Mouse (Mus musculus): Measurements from ENCODE around the gene Comp. TPM values are rescaled to one million over a fixed set of nuclear protein-coding genes. Genes with fewer than 3 reads are reported as not detected.

The Comp gene
- polyA plus RNA-seq, 1 experiment from 2014 or later: 0.43 TPM

GRCm38 (mm10) chr8:70410281-70410680 lies 36.9 kb downstream of the Comp start:
- Histone ChIP-seq H3K36me3 (peaks cover 3% of the 10 kb centered on the region; the same call in 1 of the 2 replicates), H3K27me3 (ENCODE audit: insufficient read depth, poor library complexity, severe bottlenecking) (no peaks in the 10 kb centered on the region), H3K27ac (no peak overlapping the region), H3K4me3 (no peak overlapping the region), H3K9me3 (no peaks in the 10 kb centered on the region), H3K4me1 (peaks cover 41% of the 10 kb centered on the region)
- WGBS: 89% methylated on average over 5 of the region's 5 CpGs
- DNase-seq (ENCODE audit: low spot score): no peak

DNA sequence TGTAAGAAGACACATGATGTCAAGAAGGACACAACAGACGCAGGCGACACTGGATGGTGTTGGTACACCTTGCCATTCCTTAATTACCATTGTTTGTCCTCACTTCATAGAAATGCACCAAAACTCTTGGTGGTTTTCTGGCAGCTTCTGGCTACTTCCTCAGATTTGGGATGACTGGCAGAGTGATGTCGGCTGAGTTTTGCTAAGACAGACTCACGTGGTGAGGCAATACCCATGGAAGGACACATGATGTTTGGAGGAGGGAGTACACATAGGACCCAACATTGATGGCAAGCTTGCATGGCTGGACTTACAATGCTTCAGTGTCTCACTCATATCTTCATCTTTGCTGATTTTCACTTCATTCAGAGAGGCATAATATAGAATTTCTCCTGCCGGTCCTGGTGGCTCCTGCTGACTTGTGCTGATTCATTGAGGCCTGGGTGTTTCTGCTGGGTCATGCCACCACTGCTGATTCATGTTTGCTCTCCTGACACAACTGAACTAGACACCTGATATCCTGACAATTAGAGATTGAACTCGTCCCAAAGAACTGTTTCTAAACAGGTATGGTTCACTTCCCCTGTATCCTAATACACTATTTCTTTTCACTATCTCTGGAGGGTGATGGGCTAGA lies 41.1 kb downstream of the Comp start:
- peaks cover 40% of the 10 kb centered on the region for H3K4me1 ChIP-seq
- H3K27me3 ChIP-seq (ENCODE audit: insufficient read depth, poor library complexity, severe bottlenecking): no peaks in the 10 kb centered on the region
- H3K27ac ChIP-seq: no peak overlapping the region
- no peak for DNase-seq (ENCODE audit: low spot score)
- 83% methylated on average over 6 of the region's 6 CpGs for WGBS
- no peaks in the 10 kb centered on the region for H3K9me3 ChIP-seq
- no peak overlapping the region for H3K4me3 ChIP-seq
- peaks cover 3% of the 10 kb centered on the region; the same call in 1 of the 2 replicates for H3K36me3 ChIP-seq

- H3K27me3 ChIP-seq (ENCODE audit: insufficient read depth, poor library complexity, severe bottlenecking): no peaks in the 10 kb centered on the region
- H3K9me3 ChIP-seq: no peaks in the 10 kb centered on the region
- DNase-seq (ENCODE audit: low spot score): no peak
- H3K4me3 ChIP-seq: no peak overlapping the region
- WGBS: 74% methylated on average over 8 of the region's 8 CpGs
- H3K36me3 ChIP-seq: peaks cover 3% of the 10 kb centered on the region; the same call in 1 of the 2 replicates
- 0 out of 2 replicates have a peak overlapping the region, but pooled peaks have one; percentile 3 for H3K27ac ChIP-seq
- H3K4me1 ChIP-seq: peaks cover 51% of the 10 kb centered on the region
These were observed 42.4 kb downstream of the Comp start for GRCm38 (mm10) chr8:70415540-70416451.

GRCm38 (mm10) chr8:70416941-70417340 lies 43.6 kb downstream of the Comp start:
- H3K36me3 ChIP-seq: peaks cover 3% of the 10 kb centered on the region; the same call in 1 of the 2 replicates
- 31% methylated on average over 6 of the region's 6 CpGs for WGBS
- no peak for DNase-seq (ENCODE audit: low spot score)
- H3K9me3 ChIP-seq: no peaks in the 10 kb centered on the region
- no peaks in the 10 kb centered on the region for H3K27me3 ChIP-seq (ENCODE audit: insufficient read depth, poor library complexity, severe bottlenecking)
- H3K4me1 ChIP-seq: peaks cover 61% of the 10 kb centered on the region
- H3K27ac ChIP-seq: 0 out of 2 replicates have a peak overlapping the region, but pooled peaks have one; percentile 42
- H3K4me3 ChIP-seq: no peak overlapping the region

DNA sequence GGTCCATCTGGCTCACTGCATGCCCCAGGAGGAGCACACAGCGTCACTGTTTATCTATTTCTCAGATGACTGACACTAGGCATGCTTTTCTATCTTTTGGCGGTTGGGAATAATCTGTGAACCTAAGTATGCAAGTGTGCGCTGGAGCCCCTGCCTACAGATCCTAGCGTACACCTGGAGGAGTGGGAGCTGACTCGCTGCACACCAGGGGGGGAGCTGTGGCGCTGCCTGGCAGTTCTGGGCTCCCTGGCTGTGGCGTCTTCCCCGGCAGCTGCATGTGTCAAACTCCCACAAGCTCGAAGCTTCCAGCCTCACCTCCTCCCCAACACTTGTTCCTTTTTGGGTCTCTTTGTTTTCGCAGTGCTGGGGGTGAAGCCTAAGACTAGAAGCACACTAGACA lies 44.6 kb downstream of the Comp start:
- Histone ChIP-seq H3K27ac (no peak overlapping the region), H3K9me3 (no peaks in the 10 kb centered on the region), H3K4me1 (peaks cover 68% of the 10 kb centered on the region), H3K27me3 (ENCODE audit: insufficient read depth, poor library complexity, severe bottlenecking) (no peaks in the 10 kb centered on the region), H3K4me3 (no peak overlapping the region), H3K36me3 (peaks cover 3% of the 10 kb centered on the region; the same call in 1 of the 2 replicates)
- no peak for DNase-seq (ENCODE audit: low spot score)
- 37% methylated on average over 10 of the region's 10 CpGs for WGBS

- no peak overlapping the region for H3K4me3 ChIP-seq
- no peaks in the 10 kb centered on the region for H3K27me3 ChIP-seq (ENCODE audit: insufficient read depth, poor library complexity, severe bottlenecking)
- peak overlapping the region; percentile 4; the same call in 1 of the 2 replicates for H3K27ac ChIP-seq
- no peaks in the 10 kb centered on the region for H3K36me3 ChIP-seq
- DNase-seq (ENCODE audit: low spot score): no peak
- no peaks in the 10 kb centered on the region for H3K9me3 ChIP-seq
- WGBS: 63% methylated on average over 14 of the region's 14 CpGs
- peaks cover 68% of the 10 kb centered on the region for H3K4me1 ChIP-seq
These were observed 45.6 kb downstream of the Comp start for GRCm38 (mm10) chr8:70418954-70419353.

GRCm38 (mm10) chr8:70419879-70420643 lies 46.7 kb downstream of the Comp start:
- no peak for DNase-seq (ENCODE audit: low spot score)
- 68% methylated on average over 11 of the region's 11 CpGs for WGBS
- Histone ChIP-seq H3K4me1 (peaks cover 68% of the 10 kb centered on the region), H3K9me3 (no peaks in the 10 kb centered on the region), H3K27me3 (ENCODE audit: insufficient read depth, poor library complexity, severe bottlenecking) (no peaks in the 10 kb centered on the region), H3K27ac (peak overlapping the region; percentile 54), H3K36me3 (no peaks in the 10 kb centered on the region), H3K4me3 (no peak overlapping the region)

DNA sequence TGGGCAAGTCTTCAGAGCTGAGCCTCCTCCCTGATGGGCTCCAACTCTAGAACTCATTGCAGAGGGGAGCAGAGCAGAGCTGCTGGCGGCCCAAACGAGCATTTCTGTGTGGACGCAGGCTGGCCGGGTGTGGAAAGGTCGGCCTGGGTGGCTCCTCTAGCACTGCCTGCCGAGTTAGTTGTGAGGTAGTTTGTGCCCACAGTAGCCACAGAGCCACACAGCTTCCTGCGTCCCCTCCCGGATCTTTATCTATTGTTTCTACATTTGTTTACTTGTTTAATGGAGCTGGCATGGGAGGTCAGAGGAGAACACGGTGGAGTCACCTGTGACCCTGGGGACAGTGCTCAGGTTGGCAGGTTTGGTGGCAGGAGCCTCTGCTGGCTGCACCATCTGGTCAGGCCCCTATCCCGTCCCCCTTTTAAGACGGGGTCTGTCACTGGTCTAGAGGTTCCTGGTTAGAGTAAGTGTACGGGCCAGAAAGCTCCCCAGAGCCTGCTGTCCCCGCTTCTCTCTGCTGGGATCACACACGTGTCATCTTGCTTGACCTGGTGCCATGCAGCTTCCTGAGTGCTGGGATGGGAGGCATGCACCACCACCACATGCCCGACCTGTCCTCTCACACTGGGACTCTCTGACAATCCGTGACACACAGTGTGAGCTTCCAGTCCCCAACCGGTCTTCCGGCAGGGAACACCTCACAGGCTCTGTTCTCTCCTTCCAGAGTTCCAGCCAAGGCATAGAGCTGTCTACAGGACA lies 48.2 kb downstream of the Comp start:
- Histone ChIP-seq H3K27ac (peak overlapping the region; percentile 37), H3K36me3 (no peaks in the 10 kb centered on the region), H3K27me3 (ENCODE audit: insufficient read depth, poor library complexity, severe bottlenecking) (no peaks in the 10 kb centered on the region), H3K4me3 (no peak overlapping the region), H3K4me1 (peaks cover 64% of the 10 kb centered on the region), H3K9me3 (no peaks in the 10 kb centered on the region)
- 79% methylated on average over 18 of the region's 18 CpGs for WGBS
- DNase-seq (ENCODE audit: low spot score): no peak

DNA sequence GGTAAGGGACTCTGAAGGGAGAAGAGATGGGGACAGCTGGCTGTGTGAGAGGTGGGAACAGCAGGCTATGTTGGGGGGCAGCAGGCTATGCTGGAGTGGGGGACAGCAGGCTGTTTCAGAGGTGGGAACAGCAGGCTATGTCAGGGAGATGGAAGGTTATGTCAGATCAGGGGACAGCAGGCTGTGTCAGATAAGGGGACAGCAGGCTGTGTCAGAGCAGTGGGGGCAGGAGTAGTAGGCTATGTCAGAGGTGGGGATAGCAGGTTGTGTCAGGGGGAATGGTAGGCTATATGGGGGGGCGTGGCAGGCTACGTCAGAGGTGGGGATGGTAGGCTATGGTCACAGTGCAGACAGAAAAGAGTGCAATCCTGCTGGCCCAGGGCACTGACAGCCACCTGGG lies 49.4 kb downstream of the Comp start:
- peak overlapping the region; percentile 37; the same call in 1 of the 2 replicates for H3K27ac ChIP-seq

GRCm38 (mm10) chr8:70426300-70426907 lies 53.0 kb downstream of the Comp start:
- H3K4me1 ChIP-seq: peaks cover 28% of the 10 kb centered on the region; the same call in 1 of the 2 replicates
- no peak for DNase-seq (ENCODE audit: low spot score)
- no peak overlapping the region for H3K4me3 ChIP-seq
- peak overlapping the region; percentile 19; the same call in 1 of the 2 replicates for H3K27ac ChIP-seq
- 83% methylated on average over 2 of the region's 2 CpGs for WGBS
- H3K36me3 ChIP-seq: no peaks in the 10 kb centered on the region
- H3K27me3 ChIP-seq (ENCODE audit: insufficient read depth, poor library complexity, severe bottlenecking): no peaks in the 10 kb centered on the region
- H3K9me3 ChIP-seq: no peaks in the 10 kb centered on the region

More for the DNA sequence above, 49.4 kb downstream of the Comp start:
- H3K27me3 ChIP-seq (ENCODE audit: insufficient read depth, poor library complexity, severe bottlenecking): no peaks in the 10 kb centered on the region
- no peaks in the 10 kb centered on the region for H3K9me3 ChIP-seq
- peaks cover 56% of the 10 kb centered on the region for H3K4me1 ChIP-seq
- H3K4me3 ChIP-seq: no peak overlapping the region
- no peaks in the 10 kb centered on the region for H3K36me3 ChIP-seq
- WGBS: 89% methylated on average over 2 of the region's 2 CpGs
- peak; percentile 92 for DNase-seq (ENCODE audit: low spot score)

DNA sequence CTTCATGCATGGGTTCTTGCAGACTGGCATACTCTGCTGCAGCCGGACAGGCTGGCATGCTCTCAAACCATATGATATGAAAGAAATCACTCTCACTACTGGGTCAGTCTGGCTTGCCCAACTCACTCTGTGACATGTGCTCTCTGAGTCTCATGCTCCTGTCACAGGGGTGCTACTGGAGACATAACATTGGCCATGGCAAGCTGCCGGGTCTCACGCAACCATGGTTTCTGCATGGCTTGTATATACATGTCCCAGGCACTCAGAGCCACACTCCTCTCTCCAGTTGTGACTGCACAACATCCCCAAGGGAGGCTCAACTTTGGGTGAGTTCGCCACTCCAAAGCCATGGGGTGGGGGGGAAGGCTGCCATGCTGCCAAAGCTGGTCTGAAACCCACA lies 57.9 kb downstream of the Comp start:
- Histone ChIP-seq H3K4me3 (no peak overlapping the region), H3K36me3 (0 out of 2 replicates have a peak, but pooled peaks cover 5% of the 10 kb centered on the region), H3K27me3 (ENCODE audit: insufficient read depth, poor library complexity, severe bottlenecking) (no peaks in the 10 kb centered on the region), H3K27ac (no peak overlapping the region), H3K9me3 (no peaks in the 10 kb centered on the region), H3K4me1 (peaks cover 13% of the 10 kb centered on the region; the same call in 1 of the 2 replicates)
- 95% methylated on average over 4 of the region's 4 CpGs for WGBS
- no peak for DNase-seq (ENCODE audit: low spot score)

All from heart, embryonic 10.5 days (tissue).